Mouse (Mus musculus): ENCODE measurements around the gene Pecam1. TPM values are rescaled to one million over a fixed set of nuclear protein-coding genes. Genes with fewer than 3 reads are reported as not detected.
"Not testable (repeated sequence)": the region's sequence is repeated elsewhere in the genome, so short reads cannot be mapped to it uniquely, and the experiment has no call there.

The Pecam1 gene
- total and polyA plus RNA-seq, 2 experiments from 2014 or later = 9.8 to 17.5 TPM

GRCm38 (mm10) chr11:106623629-106624028, 126.8 kb downstream of the Pecam1 start:
- Histone ChIP-seq H3K27ac (ENCODE audit: low read depth, low read length) (no peak overlapping the region), H3K36me3 (ENCODE audit: insufficient read depth, low read length) (no peaks in the 10 kb centered on the region), H3K9ac (replicated peaks; ENCODE audit: low read length, poor library complexity, severe bottlenecking) (no peak overlapping the region), H3K4me3 (ENCODE audit: low read depth, low read length) (no peak overlapping the region), H3K4me2 (ENCODE audit: low read depth, low read length, poor library complexity, severe bottlenecking) (no peak overlapping the region), H3K9me3 (ENCODE audit: low read length) (no peaks in the 10 kb centered on the region), H3K4me1 (ENCODE audit: insufficient read depth, low read length) (no peaks in the 10 kb centered on the region), H3K27me3 (ENCODE audit: insufficient read depth, low read length) (no peaks in the 10 kb centered on the region)
- ATAC-seq (ENCODE audit: low FRiP score) (no peak), DNase-seq (ENCODE audit: low spot score) (no peak)
- WGBS = 74% methylated on average over 2 of the region's 2 CpGs
- no peak for TF ChIP-seq CTCF (IDR thresholded peaks at IDR 0.05)

GRCm38 (mm10) chr11:106622056-106622455, 128.4 kb downstream of the Pecam1 start:
- Histone ChIP-seq H3K9ac (replicated peaks; ENCODE audit: low read length, poor library complexity, severe bottlenecking) (no peak overlapping the region), H3K27me3 (ENCODE audit: insufficient read depth, low read length) (no peaks in the 10 kb centered on the region), H3K9me3 (ENCODE audit: low read length) (no peaks in the 10 kb centered on the region), H3K4me3 (ENCODE audit: low read depth, low read length) (no peak overlapping the region), H3K4me2 (ENCODE audit: low read depth, low read length, poor library complexity, severe bottlenecking) (no peak overlapping the region), H3K27ac (ENCODE audit: low read depth, low read length) (no peak overlapping the region), H3K4me1 (ENCODE audit: insufficient read depth, low read length) (no peaks in the 10 kb centered on the region), H3K36me3 (ENCODE audit: insufficient read depth, low read length) (no peaks in the 10 kb centered on the region)
- no peak for DNase-seq (ENCODE audit: low spot score)
- 79% methylated on average over 8 of the region's 8 CpGs for WGBS
- no peak for TF ChIP-seq CTCF (IDR thresholded peaks at IDR 0.05)
- ATAC-seq (ENCODE audit: low FRiP score) = no peak

- ATAC-seq (ENCODE audit: low FRiP score); H3K9ac ChIP-seq (replicated peaks; ENCODE audit: low read length, poor library complexity, severe bottlenecking); H3K27ac ChIP-seq (ENCODE audit: low read depth, low read length); H3K9me3 ChIP-seq (ENCODE audit: low read length); H3K4me1 ChIP-seq (ENCODE audit: insufficient read depth, low read length); H3K27me3 ChIP-seq (ENCODE audit: insufficient read depth, low read length); H3K4me2 ChIP-seq (ENCODE audit: low read depth, low read length, poor library complexity, severe bottlenecking); H3K4me3 ChIP-seq (ENCODE audit: low read depth, low read length); H3K36me3 ChIP-seq (ENCODE audit: insufficient read depth, low read length); DNase-seq (ENCODE audit: low spot score): not testable (repeated sequence)
- 83% methylated on average over 4 of the region's 4 CpGs for WGBS
Measured at GRCm38 (mm10) chr11:106618768-106619167, 131.7 kb downstream of the Pecam1 start.

GRCm38 (mm10) chr11:106617821-106618580, 132.4 kb downstream of the Pecam1 start:
- Histone ChIP-seq H3K4me1 (ENCODE audit: insufficient read depth, low read length) (no peaks in the 10 kb centered on the region), H3K36me3 (ENCODE audit: insufficient read depth, low read length) (no peaks in the 10 kb centered on the region), H3K4me3 (ENCODE audit: low read depth, low read length) (no peak overlapping the region), H3K9ac (replicated peaks; ENCODE audit: low read length, poor library complexity, severe bottlenecking) (no peak overlapping the region), H3K4me2 (ENCODE audit: low read depth, low read length, poor library complexity, severe bottlenecking) (no peak overlapping the region), H3K27me3 (ENCODE audit: insufficient read depth, low read length) (no peaks in the 10 kb centered on the region), H3K9me3 (ENCODE audit: low read length) (no peaks in the 10 kb centered on the region), H3K27ac (ENCODE audit: low read depth, low read length) (no peak overlapping the region)
- TF ChIP-seq CTCF (IDR thresholded peaks at IDR 0.05) = no peak
- DNase-seq (ENCODE audit: low spot score) = no peak
- WGBS = 83% methylated on average over 13 of the region's 13 CpGs
- ATAC-seq (ENCODE audit: low FRiP score) = no peak

- Histone ChIP-seq H3K27me3 (ENCODE audit: insufficient read depth, low read length) (no peaks in the 10 kb centered on the region), H3K9me3 (ENCODE audit: low read length) (no peaks in the 10 kb centered on the region), H3K4me3 (ENCODE audit: low read depth, low read length) (no peak overlapping the region), H3K9ac (replicated peaks; ENCODE audit: low read length, poor library complexity, severe bottlenecking) (no peak overlapping the region), H3K27ac (ENCODE audit: low read depth, low read length) (no peak overlapping the region), H3K4me1 (ENCODE audit: insufficient read depth, low read length) (peaks cover 6% of the 10 kb centered on the region; the same call in 1 of the 2 replicates), H3K4me2 (ENCODE audit: low read depth, low read length, poor library complexity, severe bottlenecking) (no peak overlapping the region), H3K36me3 (ENCODE audit: insufficient read depth, low read length) (no peaks in the 10 kb centered on the region)
- ATAC-seq (ENCODE audit: low FRiP score) (no peak), DNase-seq (ENCODE audit: low spot score) (no peak)
- 73% methylated on average over 4 of the region's 4 CpGs for WGBS
- no peak for TF ChIP-seq CTCF (IDR thresholded peaks at IDR 0.05)
Measured at GRCm38 (mm10) chr11:106615561-106615960, 134.9 kb downstream of the Pecam1 start.

GRCm38 (mm10) chr11:106614339-106614645, 136.1 kb downstream of the Pecam1 start:
- ATAC-seq (ENCODE audit: low FRiP score) (no peak), DNase-seq (ENCODE audit: low spot score) (no peak)
- Histone ChIP-seq H3K27me3 (ENCODE audit: insufficient read depth, low read length) (no peaks in the 10 kb centered on the region), H3K4me3 (ENCODE audit: low read depth, low read length) (no peak overlapping the region), H3K27ac (ENCODE audit: low read depth, low read length) (no peak overlapping the region), H3K4me2 (ENCODE audit: low read depth, low read length, poor library complexity, severe bottlenecking) (no peak overlapping the region), H3K9ac (replicated peaks; ENCODE audit: low read length, poor library complexity, severe bottlenecking) (no peak overlapping the region), H3K9me3 (ENCODE audit: low read length) (no peaks in the 10 kb centered on the region), H3K4me1 (ENCODE audit: insufficient read depth, low read length) (peaks cover 6% of the 10 kb centered on the region; the same call in 1 of the 2 replicates), H3K36me3 (ENCODE audit: insufficient read depth, low read length) (no peaks in the 10 kb centered on the region)
- 73% methylated on average over 4 of the region's 4 CpGs for WGBS
- TF ChIP-seq CTCF (IDR thresholded peaks at IDR 0.05) = no peak

Data from midbrain, postnatal 0 days (tissue).